Mouse (Mus musculus) spleen, postnatal 4 days (tissue): ENCODE results near the gene Kcnj15.

Experiments
- DNase-seq, 2 experiments: peaks; one replicate each; pipeline ENCODE4 v3.0.0; 2022; ENCODE audit warnings: low spot score in 2 of 2

Kcnj15 gene

DNA sequence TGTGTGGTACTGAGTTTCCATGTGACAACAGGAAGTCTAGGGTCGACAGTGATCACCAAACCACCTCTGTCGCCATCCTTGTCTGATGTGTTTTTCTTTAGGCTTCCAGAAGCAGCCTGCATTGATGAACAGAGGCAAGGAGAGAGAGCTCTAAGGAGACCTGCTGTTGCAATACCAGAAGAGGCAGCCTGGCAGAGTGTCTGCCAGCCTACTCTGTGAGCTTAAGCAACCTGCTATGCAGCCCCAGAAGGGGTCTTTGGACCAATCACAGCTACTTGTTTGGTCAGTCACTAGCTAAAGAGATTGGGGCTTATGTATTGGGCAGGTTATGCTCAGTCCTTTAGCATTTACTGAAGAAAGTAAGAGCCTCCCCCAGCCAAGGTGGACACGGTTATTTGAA, 11.9 kb upstream of the Kcnj15 start:
- no peak for DNase-seq

GRCm38 (mm10) chr16:95248646-95249045, 8.7 kb upstream of the Kcnj15 start:
- no peak for DNase-seq

DNA sequence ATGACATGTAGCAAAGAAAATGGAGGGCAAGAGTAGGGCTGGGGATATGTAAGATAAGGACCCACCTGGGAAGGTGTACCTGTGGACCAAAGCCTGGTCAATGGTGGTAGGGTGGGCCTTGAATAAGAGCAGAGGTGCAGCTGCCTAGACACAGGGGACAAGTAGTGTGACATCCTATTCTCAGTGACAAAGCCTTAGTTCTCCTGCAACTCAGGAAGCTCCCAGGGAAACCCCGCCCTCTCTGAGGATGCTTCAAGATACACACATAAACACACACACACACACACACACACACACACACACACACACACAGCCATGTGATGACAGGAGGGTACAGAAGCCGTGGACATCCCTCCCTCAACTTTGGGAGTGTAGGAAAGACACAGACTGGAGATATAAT, 710 bp upstream of the Kcnj15 start:
- DNase-seq = no peak

GRCm38 (mm10) chr16:95258100-95258499, 742 bp downstream of the Kcnj15 start:
- no peak for DNase-seq

DNA sequence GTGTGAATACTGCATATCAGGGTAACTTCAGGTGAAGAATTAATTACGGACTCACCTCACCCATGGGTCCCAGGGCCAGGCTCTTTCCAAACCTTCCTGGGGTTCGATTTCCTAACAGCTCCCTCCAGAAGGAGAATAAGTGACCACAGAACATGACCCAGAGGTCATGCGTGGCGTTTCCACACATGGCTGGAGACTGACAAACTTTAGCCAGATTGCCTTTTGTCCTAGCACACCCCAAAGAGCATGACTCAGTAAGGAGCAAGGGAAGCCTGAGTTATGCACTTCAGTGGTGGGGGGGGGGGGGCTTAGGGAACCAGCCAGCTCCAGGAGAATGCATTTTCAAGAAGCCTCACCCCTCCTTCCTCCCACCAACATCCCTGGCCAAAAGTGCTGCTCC, 2.1 kb downstream of the Kcnj15 start:
- DNase-seq = no peak

GRCm38 (mm10) chr16:95260693-95261092, 3.3 kb downstream of the Kcnj15 start:
- no peak for DNase-seq

GRCm38 (mm10) chr16:95261807-95262206, 4.4 kb downstream of the Kcnj15 start:
- DNase-seq = no peak

DNA sequence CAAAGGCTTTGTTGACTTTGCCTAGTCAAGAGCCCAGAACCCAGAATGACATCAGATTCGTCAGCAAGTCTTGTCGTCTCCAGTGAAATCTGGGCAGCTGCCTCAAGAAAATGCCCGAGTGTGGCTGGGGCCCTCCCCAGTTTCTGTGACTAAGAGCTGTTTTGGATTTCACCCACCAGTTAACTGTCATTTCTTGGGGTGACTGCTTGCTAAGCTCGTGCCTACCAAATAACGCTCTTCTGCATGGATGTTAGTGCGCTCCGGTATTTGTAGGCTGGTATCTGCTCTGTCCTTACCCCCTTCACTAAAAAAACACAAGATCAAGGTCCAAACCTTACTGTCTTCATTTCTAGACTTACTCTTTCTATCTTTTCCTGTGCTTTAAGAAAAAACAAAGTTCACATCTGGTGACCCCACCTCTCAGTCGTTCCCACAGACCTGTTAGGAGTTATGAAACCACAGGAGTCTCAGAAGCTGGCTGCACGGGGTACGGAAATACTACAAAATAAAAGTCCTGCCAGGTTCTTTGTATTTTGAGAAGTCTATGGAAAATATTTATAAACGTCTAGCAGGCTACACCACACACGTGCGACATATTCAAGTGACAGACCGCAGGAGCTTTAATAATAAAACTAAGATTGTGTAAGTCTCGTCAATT, 5.5 kb downstream of the Kcnj15 start:
- DNase-seq = no peak

GRCm38 (mm10) chr16:95264324-95264723, 7.0 kb downstream of the Kcnj15 start:
- DNase-seq = no peak

DNA sequence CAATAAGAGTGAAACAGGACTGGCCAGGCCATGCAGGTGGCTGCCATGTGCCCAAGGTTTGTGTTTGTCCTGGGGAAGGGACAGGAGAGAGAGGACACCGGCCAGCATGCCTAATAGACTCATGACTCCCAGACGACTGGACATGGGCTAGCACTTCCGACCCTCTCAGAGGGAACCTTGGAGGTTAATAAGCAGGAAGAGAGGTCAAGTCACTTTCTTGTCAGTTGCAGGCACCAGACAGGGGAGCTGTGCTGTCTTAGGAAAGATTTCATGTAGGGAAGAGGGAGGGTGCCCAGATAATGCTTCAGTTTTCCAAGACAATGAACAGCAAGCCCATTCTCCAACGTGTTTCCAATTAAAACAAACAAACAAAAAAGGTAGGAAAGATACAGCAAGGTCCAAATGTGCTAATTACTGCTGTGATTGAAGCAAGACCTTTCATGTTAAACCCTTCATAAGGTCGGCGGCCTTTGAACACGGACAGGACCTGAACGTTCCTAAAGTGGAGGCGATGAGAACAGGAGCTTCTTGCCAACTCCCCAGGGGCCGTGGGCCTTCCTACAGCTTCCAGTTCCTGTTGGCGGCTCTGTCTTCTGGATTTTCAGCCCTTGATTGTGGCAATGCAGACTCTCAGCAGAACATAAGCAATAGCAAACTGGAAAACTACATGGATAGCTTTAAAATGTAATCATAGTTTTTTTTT, 10.3 kb downstream of the Kcnj15 start:
- no peak for DNase-seq

DNA sequence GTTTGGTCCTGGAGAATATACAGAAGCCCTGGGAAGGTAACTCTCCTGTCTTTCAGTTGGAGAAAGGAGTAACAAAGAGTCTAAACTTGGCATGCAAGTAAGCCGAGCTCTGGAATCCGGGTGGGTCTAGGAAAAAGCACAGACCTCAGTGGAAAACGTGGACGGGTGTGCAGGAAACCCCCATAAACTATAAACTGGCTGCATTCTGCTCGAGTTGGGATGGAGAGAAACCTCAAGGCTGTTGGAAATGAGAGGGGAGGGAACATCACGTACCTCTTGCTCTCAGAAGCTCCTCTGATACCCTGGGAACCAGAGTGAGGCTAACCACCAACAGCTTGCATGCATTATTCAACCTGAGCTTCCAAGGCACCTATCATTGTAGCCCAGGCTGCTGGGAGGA, 12.3 kb downstream of the Kcnj15 start:
- no peak for DNase-seq

DNA sequence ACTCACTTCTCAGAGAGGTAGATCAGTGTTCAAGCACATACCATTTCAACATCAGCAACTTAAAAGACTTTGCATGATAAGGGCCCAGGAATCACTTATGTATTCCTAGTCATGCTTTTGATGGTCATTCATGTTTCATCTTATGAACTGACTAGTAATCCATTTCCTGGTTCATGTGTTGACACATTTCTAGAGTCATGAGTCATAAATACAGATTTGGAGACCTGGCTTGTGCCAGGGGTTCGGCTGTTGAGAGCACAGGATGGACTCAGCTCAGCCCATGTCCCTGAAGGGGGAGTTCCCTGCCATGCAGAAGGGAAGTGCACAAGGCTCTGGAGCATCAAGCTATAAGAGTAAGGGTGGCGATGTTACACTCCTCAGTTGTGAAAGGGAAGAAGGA, 15.7 kb downstream of the Kcnj15 start:
- no peak for DNase-seq

DNA sequence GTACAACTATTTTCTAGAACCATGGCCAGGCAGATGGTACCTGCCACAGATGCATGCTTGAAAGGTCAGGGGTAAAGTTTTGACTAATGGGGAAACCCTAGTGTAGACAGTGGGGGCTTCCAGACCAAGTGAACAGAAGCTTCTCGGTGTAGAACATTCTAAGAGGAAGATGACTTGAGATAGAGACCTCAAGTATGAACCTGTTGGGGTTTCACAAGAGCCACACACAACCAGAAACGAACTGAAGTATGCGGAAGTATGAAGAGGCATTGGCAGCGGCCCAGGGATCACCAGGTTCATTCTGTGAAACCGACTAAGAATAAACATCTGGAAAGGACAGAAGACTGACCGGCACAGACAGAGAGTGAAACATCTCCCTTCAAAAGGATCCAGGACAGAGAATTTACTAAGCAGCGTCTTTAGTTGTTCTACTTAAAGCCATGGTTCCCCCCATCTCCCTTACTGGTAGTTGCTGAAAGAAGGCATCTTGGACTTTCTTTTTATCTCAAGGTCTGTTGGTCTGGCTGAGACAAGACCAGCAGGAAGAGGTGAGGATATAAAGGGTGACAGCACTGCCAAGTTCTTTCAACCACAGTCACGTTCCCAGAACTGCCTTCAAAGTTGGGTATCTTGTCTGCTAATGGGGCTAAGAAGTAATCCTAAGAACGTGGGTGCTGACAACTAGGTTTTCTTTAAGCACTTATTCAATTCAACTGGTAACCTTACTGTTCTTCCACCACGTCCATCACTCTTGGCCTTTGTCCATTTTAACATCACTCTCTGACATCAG, 18.6 kb downstream of the Kcnj15 start:
- DNase-seq = no peak

DNA sequence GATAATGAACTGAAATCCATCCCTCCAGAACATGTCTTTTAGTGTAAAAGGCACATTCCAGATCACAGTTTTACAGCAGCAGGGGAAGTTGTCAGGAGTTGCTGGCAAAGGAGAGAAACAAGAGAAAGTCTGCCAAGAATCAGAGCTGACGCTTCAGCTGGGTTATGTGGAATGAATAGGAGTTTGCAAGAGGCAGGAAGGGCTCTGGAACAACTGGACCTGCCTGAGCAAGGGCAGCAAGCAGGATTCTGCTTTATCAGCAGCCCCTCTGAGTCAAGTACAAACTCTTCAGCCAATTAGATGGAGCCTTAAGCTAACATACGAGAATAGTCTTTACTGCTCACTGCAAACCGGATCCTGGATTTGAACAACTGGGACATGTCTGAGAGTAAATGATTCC, 21.7 kb downstream of the Kcnj15 start:
- DNase-seq = no peak

DNA sequence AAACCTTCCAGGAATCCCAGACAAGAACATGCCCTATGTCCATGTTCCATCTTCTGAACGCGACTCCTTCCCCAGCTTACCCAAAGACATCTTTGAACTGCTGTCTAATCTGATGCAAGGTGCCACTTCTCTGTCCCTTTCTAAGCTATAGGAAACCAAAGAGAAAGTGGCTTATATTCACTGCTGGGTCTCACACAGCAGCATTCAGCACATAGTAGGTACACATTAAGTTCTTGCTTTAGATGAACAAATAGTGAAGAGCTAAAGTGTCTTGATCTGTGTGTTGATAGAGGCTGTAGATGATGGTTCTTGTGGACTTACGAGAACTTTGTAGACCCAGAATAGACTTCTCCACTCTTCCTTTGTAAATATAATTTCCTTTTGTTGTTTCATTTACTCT, 23.0 kb downstream of the Kcnj15 start:
- no peak for DNase-seq

- DNase-seq = no peak
Measured at GRCm38 (mm10) chr16:95283369-95283768, 26.0 kb downstream of the Kcnj15 start.

DNA sequence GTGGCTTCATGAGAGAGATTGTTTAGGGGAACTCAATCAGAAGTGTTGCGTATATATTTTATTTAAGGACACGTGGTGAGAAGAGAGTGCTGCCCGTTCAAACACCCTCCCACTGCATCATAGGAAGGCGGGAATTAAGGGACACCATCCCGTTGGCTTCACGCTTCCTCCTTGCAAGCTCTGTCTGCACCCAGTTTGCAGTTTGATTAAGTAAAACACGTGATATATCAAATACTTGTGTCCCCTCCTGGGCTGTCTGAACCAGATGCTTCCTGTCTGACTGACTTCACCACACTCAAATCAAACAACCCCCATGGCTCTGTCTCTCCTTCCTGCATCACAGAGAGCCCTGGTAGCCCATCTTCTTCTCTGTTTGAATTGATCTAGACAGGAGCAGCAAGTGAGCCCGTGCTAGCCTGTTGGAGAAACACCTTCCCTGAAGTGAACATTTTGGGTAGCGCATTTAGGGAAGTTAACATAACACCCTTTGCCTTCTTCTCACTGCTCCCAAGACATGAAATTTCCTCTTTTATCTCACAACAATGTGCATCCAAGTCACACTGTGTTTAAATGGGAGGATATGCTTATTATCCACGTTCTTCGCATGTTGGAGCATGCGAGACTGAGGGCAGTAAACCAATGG, 26.8 kb downstream of the Kcnj15 start:
- DNase-seq = no peak

GRCm38 (mm10) chr16:95285043-95285442, 27.7 kb downstream of the Kcnj15 start:
- DNase-seq = no peak

DNA sequence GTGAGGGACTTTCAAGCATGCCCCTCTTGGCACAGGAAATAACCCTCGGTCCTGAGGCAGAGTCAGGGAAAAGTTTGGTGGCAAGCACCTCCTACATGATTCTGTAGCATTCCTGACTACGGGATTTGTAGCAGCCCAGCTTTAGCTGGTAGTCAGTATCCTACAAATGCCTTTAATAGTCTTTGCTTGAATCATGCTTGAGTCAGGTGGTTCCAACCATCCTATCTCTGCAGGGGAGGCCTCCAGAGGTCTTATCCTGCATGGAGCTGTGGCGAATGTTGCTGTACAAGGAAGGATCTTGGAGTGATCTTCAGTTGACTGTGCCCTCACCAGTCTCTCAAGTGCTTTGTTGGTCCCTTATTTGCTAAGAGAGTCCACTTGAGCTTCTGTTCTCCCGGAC, 28.4 kb downstream of the Kcnj15 start:
- DNase-seq = no peak

GRCm38 (mm10) chr16:95287656-95288055, 30.3 kb downstream of the Kcnj15 start:
- DNase-seq = no peak

GRCm38 (mm10) chr16:95289375-95289774, 32.0 kb downstream of the Kcnj15 start:
- no peak for DNase-seq

- DNase-seq = no peak
Measured at GRCm38 (mm10) chr16:95291450-95292101, 34.2 kb downstream of the Kcnj15 start.
